Mouse (Mus musculus): ENCODE data around the gene Atp11b.

The Atp11b gene

GRCm38 (mm10) chr3:35753825-35754767, at the start of gene Atp11b:
Atp11b (plus strand) TSS chr3:35754106.
- peak; percentile 75 to 76 for DNase-seq (ENCODE audit: low spot score in 2 of 2)

- DNase-seq (ENCODE audit: low spot score in 2 of 2), result no peak
Observed at GRCm38 (mm10) chr3:35704328-35704613, 49.6 kb upstream of the Atp11b start.

- DNase-seq (ENCODE audit: low spot score in 2 of 2), result no peak
Observed at GRCm38 (mm10) chr3:35719531-35720205, 34.2 kb upstream of the Atp11b start.

- DNase-seq (ENCODE audit: low spot score in 2 of 2), result peak in 1 of 2 experiments; percentile 59
Observed at GRCm38 (mm10) chr3:35720801-35721200, 33.1 kb upstream of the Atp11b start.

- DNase-seq (ENCODE audit: low spot score in 2 of 2), result no peak
Observed at GRCm38 (mm10) chr3:35721818-35722446, 32.0 kb upstream of the Atp11b start.

GRCm38 (mm10) chr3:35722811-35723210, 31.1 kb upstream of the Atp11b start:
- DNase-seq (ENCODE audit: low spot score in 2 of 2), result no peak

GRCm38 (mm10) chr3:35723586-35724322, 30.2 kb upstream of the Atp11b start:
- no peak for DNase-seq (ENCODE audit: low spot score in 2 of 2)

- DNase-seq (ENCODE audit: low spot score in 2 of 2), result no peak
Observed at GRCm38 (mm10) chr3:35725096-35725495, 28.8 kb upstream of the Atp11b start.

- DNase-seq (ENCODE audit: low spot score in 2 of 2), result no peak
Observed at GRCm38 (mm10) chr3:35726936-35727335, 27.0 kb upstream of the Atp11b start.

GRCm38 (mm10) chr3:35729490-35729889, 24.4 kb upstream of the Atp11b start:
- no peak for DNase-seq (ENCODE audit: low spot score in 2 of 2)

- DNase-seq (ENCODE audit: low spot score in 2 of 2), result no peak
Observed at GRCm38 (mm10) chr3:35731981-35732777, 21.7 kb upstream of the Atp11b start.

- DNase-seq (ENCODE audit: low spot score in 2 of 2), result no peak
Observed at GRCm38 (mm10) chr3:35732778-35733147, 21.1 kb upstream of the Atp11b start.

- no peak for DNase-seq (ENCODE audit: low spot score in 2 of 2)
Observed at GRCm38 (mm10) chr3:35734509-35734908, 19.4 kb upstream of the Atp11b start.

GRCm38 (mm10) chr3:35738071-35738470, 15.8 kb upstream of the Atp11b start:
- no peak for DNase-seq (ENCODE audit: low spot score in 2 of 2)

- no peak for DNase-seq (ENCODE audit: low spot score in 2 of 2)
Observed at GRCm38 (mm10) chr3:35745010-35745409, 8.9 kb upstream of the Atp11b start.

GRCm38 (mm10) chr3:35746840-35747456, 7.0 kb upstream of the Atp11b start:
- DNase-seq (ENCODE audit: low spot score in 2 of 2), result no peak

- no peak for DNase-seq (ENCODE audit: low spot score in 2 of 2)
Observed at GRCm38 (mm10) chr3:35750286-35750685, 3.6 kb upstream of the Atp11b start.

- DNase-seq (ENCODE audit: low spot score in 2 of 2), result no peak
Observed at GRCm38 (mm10) chr3:35751724-35752123, 2.2 kb upstream of the Atp11b start.

GRCm38 (mm10) chr3:35762735-35763134, 8.8 kb downstream of the Atp11b start:
- DNase-seq (ENCODE audit: low spot score in 2 of 2), result no peak

Measured in urinary bladder, adult 18-20 months (tissue).